ENCODE assay signal across 8 mouse cellular contexts in genomic region chr2:121456692-121457642, GRCm38 (mm10). TPM values are rescaled to one million over a fixed set of nuclear protein-coding genes. Genes with fewer than 3 reads are reported as not detected.
DNase-seq lines count a peak whose midpoint lies in the region; ATAC-seq and TF ChIP-seq lines count a peak whose summit lies in the region.

Gene Serinc4 (minus strand): TSS chr2:121456781.

- peak within 1 kb of the TSS; percentile 70 for H3K9ac ChIP-seq in kidney, embryonic 14.5 days (ENCODE audit: low read depth, low read length)
- H3K9ac ChIP-seq in limb, embryonic 15.5 days, result peak within 1 kb of the TSS; percentile 61
- peak within 1 kb of the TSS; percentile 66 for H3K9ac ChIP-seq in midbrain, postnatal 0 days (replicated peaks; ENCODE audit: low read length, poor library complexity, severe bottlenecking)

- H3K4me3 ChIP-seq in C2C12 (ENCODE audit: insufficient read depth, poor library complexity, severe bottlenecking), result peak within 1 kb of the TSS; percentile 56
- peak within 1 kb of the TSS; percentile 91 for H3K4me3 ChIP-seq in embryonic fibroblast, embryonic 13.5 days (ENCODE audit: insufficient read depth, low read length)
- H3K4me3 ChIP-seq in kidney, embryonic 14.5 days (ENCODE audit: low read length), result peak within 1 kb of the TSS; percentile 75
- peak within 1 kb of the TSS; percentile 69 for H3K4me3 ChIP-seq in limb, embryonic 15.5 days
- H3K4me3 ChIP-seq in midbrain, postnatal 0 days (ENCODE audit: low read depth, low read length), result peak within 1 kb of the TSS; percentile 76

- H3K79me2 ChIP-seq in C2C12 (ENCODE audit: control insufficient read depth, insufficient read depth), result peaks cover 39% of the 10 kb centered on the region

- H3K4me1 ChIP-seq in embryonic fibroblast, embryonic 13.5 days (ENCODE audit: control insufficient read depth, insufficient read depth, low read length), result peaks cover 16% of the 10 kb centered on the region
- peaks cover 5% of the 10 kb centered on the region; the same call in 1 of the 2 replicates for H3K4me1 ChIP-seq in kidney, embryonic 14.5 days (ENCODE audit: control insufficient read depth, insufficient read depth, low read length)
- H3K4me1 ChIP-seq in limb, embryonic 15.5 days, result peaks cover 15% of the 10 kb centered on the region
- no peaks in the 10 kb centered on the region for H3K4me1 ChIP-seq in midbrain, postnatal 0 days (ENCODE audit: insufficient read depth, low read length)

- no peak for TF ChIP-seq CTCF in C2C12 (IDR thresholded peaks at IDR 0.05; ENCODE audit: control insufficient read depth, insufficient read depth, insufficient read length)
- no peak for TF ChIP-seq CTCF in embryonic fibroblast, embryonic 13.5 days (IDR thresholded peaks at IDR 0.05; ENCODE audit: borderline replicate concordance, insufficient read depth, low read length)
- no peak for TF ChIP-seq CTCF in midbrain, postnatal 0 days (IDR thresholded peaks at IDR 0.05)

- peak within 1 kb of the TSS; percentile 37 for H3K27ac ChIP-seq in embryonic fibroblast, embryonic 13.5 days (ENCODE audit: insufficient read depth, low read length)
- H3K27ac ChIP-seq in kidney, embryonic 14.5 days (ENCODE audit: low read depth, low read length), result peak within 1 kb of the TSS; percentile 75
- peak within 1 kb of the TSS; percentile 83 for H3K27ac ChIP-seq in limb, embryonic 15.5 days
- peak within 1 kb of the TSS; percentile 73 for H3K27ac ChIP-seq in midbrain, postnatal 0 days (ENCODE audit: low read depth, low read length)

- peak within 1 kb of the TSS; percentile 75 for H3ac ChIP-seq in C2C12 (ENCODE audit: control insufficient read depth, insufficient read length, low read depth)

- H3K4me2 ChIP-seq in kidney, embryonic 14.5 days (replicated peaks; ENCODE audit: low read depth, low read length), result peak within 1 kb of the TSS; percentile 43
- H3K4me2 ChIP-seq in limb, embryonic 15.5 days, result peak within 1 kb of the TSS; percentile 46
- peak within 1 kb of the TSS; percentile 72 for H3K4me2 ChIP-seq in midbrain, postnatal 0 days (ENCODE audit: low read depth, low read length, poor library complexity, severe bottlenecking)

- ATAC-seq in kidney, embryonic 14.5 days (ENCODE audit: low FRiP score, low TSS enrichment), result peak; percentile 93
- ATAC-seq in limb, embryonic 15.5 days (ENCODE audit: insufficient number of reproducible peaks, low FRiP score, low TSS enrichment, low read depth), result peak; percentile 79; the same call in 1 of the 2 replicates
- ATAC-seq in midbrain, postnatal 0 days (ENCODE audit: low FRiP score), result peak; percentile 90

- no peaks in the 10 kb centered on the region for H3K9me3 ChIP-seq in kidney, embryonic 14.5 days (ENCODE audit: control insufficient read depth, low read length)
- H3K9me3 ChIP-seq in limb, embryonic 15.5 days, result no peaks in the 10 kb centered on the region
- no peaks in the 10 kb centered on the region for H3K9me3 ChIP-seq in midbrain, postnatal 0 days (ENCODE audit: low read length)

- no peaks in the 10 kb centered on the region for H3K27me3 ChIP-seq in C2C12 (ENCODE audit: control insufficient read depth, insufficient read depth, insufficient read length)
- no peaks in the 10 kb centered on the region for H3K27me3 ChIP-seq in kidney, embryonic 14.5 days (ENCODE audit: control insufficient read depth, insufficient read depth, low read length)
- no peaks in the 10 kb centered on the region for H3K27me3 ChIP-seq in limb, embryonic 15.5 days
- no peaks in the 10 kb centered on the region for H3K27me3 ChIP-seq in midbrain, postnatal 0 days (ENCODE audit: insufficient read depth, low read length)

- peaks cover 36% of the 10 kb centered on the region for H3K36me3 ChIP-seq in C2C12 (ENCODE audit: control insufficient read depth, insufficient read depth)
- H3K36me3 ChIP-seq in kidney, embryonic 14.5 days (ENCODE audit: control insufficient read depth, insufficient read depth, low read length), result peaks cover 31% of the 10 kb centered on the region
- peaks cover 35% of the 10 kb centered on the region for H3K36me3 ChIP-seq in limb, embryonic 15.5 days
- peaks cover 12% of the 10 kb centered on the region; the same call in 1 of the 2 replicates for H3K36me3 ChIP-seq in midbrain, postnatal 0 days (ENCODE audit: insufficient read depth, low read length)

- peak; percentile 83 for TF ChIP-seq POLR2A in embryonic fibroblast, embryonic 13.5 days (IDR thresholded peaks at IDR 0.05; ENCODE audit: low read depth, low read length)

- peaks cover 12% of the 10 kb centered on the region for H3K79me3 ChIP-seq in C2C12 (ENCODE audit: low read depth)

- peak; percentile 93 for DNase-seq in brain, adult 2 months (ENCODE audit: low read depth, low spot score)
- peak; percentile 77 to 79 for DNase-seq in heart, adult 9 months (ENCODE audit: low spot score in 2 of 2)
- peak; percentile 87 for DNase-seq in midbrain, postnatal 0 days (ENCODE audit: low spot score)
- DNase-seq in spleen, postnatal 10 days (ENCODE audit: low spot score in 2 of 2), result peak; percentile 79 to 92

- 5% methylated on average over 41 of the region's 41 CpGs for WGBS in kidney, embryonic 14.5 days
- WGBS in limb, embryonic 15.5 days, result 4% methylated on average over 41 of the region's 41 CpGs
- WGBS in midbrain, postnatal 0 days, result 3% methylated on average over 41 of the region's 41 CpGs

TF ChIP-seq in C2C12, 6 proteins besides CTCF, POLR2A, EP300 and RAD21:
- TF ChIP-seq USF1 (IDR thresholded peaks at IDR 0.05; ENCODE audit: low read depth) (no peak), MAX (IDR thresholded peaks at IDR 0.05) (peak; percentile 80)

RNA-seq across cellular contexts. Expression of gene Serinc4, which starts in this region (rescaled TPM):
- polyA plus RNA-seq in C2C12 (2012; fragmentation: generic; extraction: Trizol), result 0.20 TPM
- polyA plus RNA-seq in embryonic fibroblast, embryonic 13.5 days (2011; ENCODE audit: insufficient read length, low read depth, missing spikeins), result 0.63 TPM in 1 of 2 replicates, not detected in the other
- 0.20 and 0.24 TPM in 2 replicates for polyA plus RNA-seq in kidney, embryonic 14.5 days (2014; fragmentation: Nextera tagmentation; extraction: Ambion mirVana)
- polyA plus RNA-seq in limb, embryonic 15.5 days (2015; fragmentation: Nextera tagmentation; extraction: Ambion mirVana), result 0.12 and 0.25 TPM in 2 replicates
- 1.8 and 2.6 TPM in 2 replicates for total RNA-seq in midbrain, postnatal 0 days (2014; rRNA removed)
- polyA plus RNA-seq in midbrain, postnatal 0 days (2015; fragmentation: Nextera tagmentation; extraction: Ambion mirVana), result 1.1 and 1.5 TPM in 2 replicates

Comparison
In these comparisons a context has a peak if more than half of its experiments do, and no peak if none do; other contexts are left out.
1. Peak in every context shown above with its lines: DNase-seq, ATAC-seq, H3K4me3 ChIP-seq and H3K27ac ChIP-seq.
2. Peak in ATAC-seq, H3K4me3 ChIP-seq, H3K27ac ChIP-seq, H3K9ac ChIP-seq and H3K4me2 ChIP-seq in kidney, embryonic 14.5 days; RNA of the gene not detected or under 1 TPM.
3. Peak in ATAC-seq, H3K4me3 ChIP-seq, H3K27ac ChIP-seq, H3K9ac ChIP-seq and H3K4me2 ChIP-seq in limb, embryonic 15.5 days; RNA of the gene not detected or under 1 TPM.